Mouse (Mus musculus) ZHBTc4 (cell line): Measurements from ENCODE around the gene Zfp711.

Experiments
- DNase-seq: peaks from one replicate; pipeline ENCODE4 v3.0.0-alpha.2; 2011; ENCODE audit warnings: low read depth, low spot score

Gene Zfp711

DNA sequence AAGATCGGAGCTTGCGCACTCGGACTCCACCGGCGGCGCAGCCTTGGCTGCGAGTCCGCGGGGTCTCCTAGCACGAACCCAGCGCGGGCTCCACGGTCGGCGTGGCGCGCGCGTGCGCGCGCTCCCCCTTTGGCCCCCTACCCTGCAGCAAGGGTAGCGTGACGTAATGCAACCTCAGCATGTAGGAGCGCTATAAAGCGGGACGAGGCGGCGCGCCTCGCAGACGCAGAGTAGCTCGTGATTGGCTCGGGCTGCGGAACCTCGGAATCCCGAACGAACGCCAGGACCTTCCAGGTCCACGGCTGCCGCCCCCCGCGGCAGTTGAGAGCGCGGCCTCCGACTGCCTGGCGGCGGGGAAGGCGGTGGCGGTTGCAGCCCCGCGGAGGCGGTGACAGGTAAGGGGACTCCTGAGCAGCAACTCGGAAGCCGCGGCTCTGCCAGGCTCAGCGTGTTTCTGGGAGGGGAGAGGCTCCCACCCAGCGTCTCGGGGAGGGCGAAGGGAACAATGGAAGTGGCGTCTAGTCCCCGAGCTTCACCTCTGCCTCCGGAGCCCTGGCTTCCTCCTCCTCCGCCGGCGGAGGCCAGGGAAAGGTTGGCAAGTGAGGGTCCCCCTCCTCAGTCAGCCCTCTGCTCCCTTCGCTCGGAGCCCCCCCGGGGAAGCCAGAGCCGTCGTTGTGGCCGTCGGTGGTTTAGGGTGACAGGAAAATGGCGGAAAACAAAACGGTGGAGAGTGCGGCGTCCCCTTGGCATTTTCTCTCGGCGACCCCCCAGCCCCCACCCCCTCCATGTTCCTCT lies at the start of gene Zfp711:
Zfp711 (plus strand) TSS at position 16 of the 795 bp plus-strand sequence.
- peak; percentile 81 for DNase-seq

DNA sequence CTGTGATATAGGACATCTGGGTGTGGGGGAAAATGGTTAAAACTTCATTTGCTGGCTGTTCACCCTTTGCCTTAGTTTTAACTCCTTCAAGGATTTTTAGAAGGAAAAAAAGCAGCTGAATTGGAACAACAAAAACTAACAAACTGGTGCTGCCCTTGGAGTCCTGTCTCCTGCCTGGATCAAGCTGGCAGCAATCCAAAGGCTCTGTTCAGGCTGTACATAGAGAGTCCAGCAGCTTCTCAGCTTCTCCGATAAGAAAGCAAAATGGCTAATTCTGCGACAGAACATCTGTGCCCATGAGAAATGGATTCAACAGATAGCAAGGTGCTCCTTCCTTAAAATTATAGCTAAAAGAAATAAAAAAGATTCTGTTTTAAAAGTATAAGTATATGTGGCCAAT lies 32.6 kb upstream of the Zfp711 start:
- no peak for DNase-seq

DNA sequence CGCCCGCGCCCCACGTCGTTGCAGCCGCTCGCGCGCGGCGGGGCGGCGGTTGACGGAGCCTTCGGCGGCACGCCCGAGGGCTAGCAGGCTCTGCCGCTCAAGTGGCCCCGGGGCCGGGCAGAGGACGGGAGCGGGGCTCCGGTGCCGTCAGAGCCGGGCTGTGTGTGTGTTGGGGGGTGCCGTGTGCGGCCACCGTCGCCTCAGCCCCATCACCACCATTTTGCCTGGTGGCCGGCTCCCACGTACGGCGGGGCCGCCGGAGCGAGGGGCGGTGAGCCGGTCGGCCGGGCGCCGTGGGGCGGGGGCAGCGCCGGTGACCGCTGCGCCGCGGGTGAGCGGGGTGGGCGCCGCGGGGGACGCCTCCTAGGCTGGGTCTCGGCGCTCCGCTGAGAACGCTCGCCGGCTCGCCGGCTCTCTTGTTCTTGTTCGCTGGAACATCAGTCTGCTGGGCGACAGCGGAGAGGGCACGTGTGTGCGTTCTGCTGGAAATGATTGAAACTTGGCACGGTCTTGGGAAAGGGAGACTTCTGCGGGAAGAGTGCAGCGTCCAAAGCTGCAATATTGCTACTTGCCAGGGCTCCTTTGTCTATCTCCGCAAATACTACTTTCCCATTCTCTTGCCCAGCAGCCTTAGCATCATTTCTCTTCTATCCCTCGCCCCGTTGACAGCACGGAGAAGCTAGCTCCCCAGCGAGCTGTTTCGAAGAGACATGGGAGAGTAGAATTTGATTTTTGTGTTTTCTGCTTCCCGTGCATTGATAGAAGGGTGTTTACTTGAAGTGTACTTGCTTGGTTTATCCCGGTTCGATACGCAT lies 1.2 kb downstream of the Zfp711 start:
- DNase-seq: peak; percentile 25

DNA sequence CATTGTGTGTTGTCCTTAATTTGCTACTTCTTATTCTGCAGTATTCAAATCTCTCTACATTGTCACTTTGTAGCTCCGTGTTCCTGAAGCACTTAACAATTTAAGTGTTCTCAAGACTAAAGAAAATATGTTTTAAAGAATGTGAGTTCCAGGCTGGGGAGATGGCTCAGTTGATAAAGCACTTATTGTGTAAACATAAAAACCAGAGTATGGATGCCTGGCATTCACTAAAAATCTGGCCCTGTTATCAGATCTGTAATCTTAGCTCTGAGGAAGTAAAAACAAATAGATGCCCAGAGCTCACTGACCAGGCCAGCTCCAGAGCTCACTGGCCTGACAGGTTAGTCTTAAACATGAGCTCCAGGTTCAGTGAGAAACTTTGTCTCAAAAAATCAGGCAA lies 75.2 kb downstream of the Zfp711 start:
- no peak for DNase-seq

DNA sequence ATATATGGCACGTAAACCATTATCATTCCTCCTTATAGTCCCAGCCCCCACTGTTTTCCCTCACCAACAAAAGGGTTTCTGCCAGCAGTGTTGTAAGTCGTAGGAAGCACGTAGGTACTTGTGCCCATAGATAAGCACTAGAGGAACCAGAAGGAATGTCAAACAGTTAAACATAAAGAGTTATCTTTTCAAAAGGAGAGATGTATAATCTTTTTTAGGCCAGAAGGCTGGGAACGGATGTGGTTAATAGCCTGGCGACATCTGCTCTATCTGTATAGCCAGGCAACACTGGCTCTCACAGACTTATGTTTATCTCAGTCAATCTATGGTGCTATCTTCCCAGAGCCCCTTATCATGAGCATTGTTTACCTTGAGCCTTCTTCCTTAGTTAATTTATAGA lies 80.3 kb downstream of the Zfp711 start:
- no peak for DNase-seq
